Mouse (Mus musculus) CH12.LX (cell line): Measurements from ENCODE around the gene March10. TPM values are rescaled to one million over a fixed set of nuclear protein-coding genes. Genes with fewer than 3 reads are reported as not detected.
A peak's percentile ranks its signal among the peaks of the same experiment; 100 is the strongest.

Source experiments
- DNase-seq: peaks from one replicate; pipeline ENCODE4 v3.0.0-alpha.2; 2013; ENCODE audit errors: extremely low read depth
- H3K27ac ChIP-seq: 2 replicates; pipeline ENCODE4 v1.5.1; 2012; ENCODE audit warnings: low read depth, mild to moderate bottlenecking, control low read depth, moderate library complexity; ENCODE audit not compliant: insufficient read depth
- H3K27me3 ChIP-seq: replicated peaks from 2 replicates; pipeline ENCODE3; 2012; ENCODE audit warnings: inconsistent platforms
- H3K36me3 ChIP-seq, 2 experiments: replicated peaks in 1 of 2; 2 replicates each; pipeline versions ENCODE3 to v1.6.1; 2012; ENCODE audit warnings: inconsistent platforms in 1 of 2, low read length in 1 of 2, mild to moderate bottlenecking in 1 of 2, mixed read lengths in 1 of 2, moderate library complexity in 1 of 2; ENCODE audit not compliant: control insufficient read depth in 1 of 2, insufficient read depth in 1 of 2
- H3K4me1 ChIP-seq, 2 experiments: 2 replicates each; pipeline ENCODE4 v1.6.1; 2012; ENCODE audit warnings: inconsistent platforms in 1 of 2, moderate library complexity in 1 of 2; ENCODE audit not compliant: insufficient read depth in 2 of 2, control insufficient read depth in 1 of 2
- H3K4me2 ChIP-seq: 2 replicates; pipeline ENCODE4 v1.6.1; 2012; ENCODE audit warnings: low read depth, mild to moderate bottlenecking, control low read depth; ENCODE audit not compliant: poor library complexity, insufficient read depth, severe bottlenecking
- H3K4me3 ChIP-seq, 3 experiments: fragments of 150-350 bp in 1 of 3; sonication (generic) in 1 of 3; replicated peaks in 1 of 3; 2 replicates each; pipeline versions ENCODE3 to v1.5.1; 2011 to 2012; ENCODE audit warnings: low read depth in 2 of 3, low read length in 2 of 3, mild to moderate bottlenecking in 2 of 3, moderate library complexity in 2 of 3, control low read depth in 1 of 3, improper control_type of control experiment in 1 of 3, inconsistent platforms in 1 of 3, mixed read lengths in 1 of 3; ENCODE audit not compliant: poor library complexity in 1 of 3
- H3K79me2 ChIP-seq: replicated peaks from 2 replicates; pipeline ENCODE4 v1.6.1; 2012; ENCODE audit warnings: mild to moderate bottlenecking, moderate library complexity; ENCODE audit not compliant: control insufficient read depth, poor library complexity, insufficient read depth, severe bottlenecking; ENCODE audit errors: extremely low read depth
- H3K9ac ChIP-seq: 2 replicates; pipeline ENCODE4 v1.6.1; 2012; ENCODE audit warnings: low read depth, mild to moderate bottlenecking, control low read depth, moderate library complexity; ENCODE audit not compliant: insufficient read depth
- H3K9me3 ChIP-seq: replicated peaks from 2 replicates; pipeline ENCODE3; 2012; ENCODE audit warnings: low read length, inconsistent platforms, mixed read lengths
- BHLHE40 ChIP-seq: IDR thresholded peaks from 2 replicates; pipeline ENCODE4 v1.6.1; 2011; ENCODE audit warnings: mild to moderate bottlenecking, low read depth, low read length, improper control_type of control experiment
- CHD1 ChIP-seq: IDR thresholded peaks from 2 replicates; pipeline ENCODE4 v1.6.1; 2012; ENCODE audit warnings: low read depth, low read length, improper control_type of control experiment, inconsistent platforms
- ELF1 ChIP-seq: IDR thresholded peaks from 2 replicates; pipeline ENCODE4 v1.6.1; 2014; ENCODE audit warnings: low read depth, mild to moderate bottlenecking, inconsistent platforms, low read length, improper control_type of control experiment
- EP300 ChIP-seq: IDR thresholded peaks from 2 replicates; pipeline ENCODE4 v1.6.1; 2011; ENCODE audit warnings: low read length, improper control_type of control experiment
- IRF4 ChIP-seq: IDR thresholded peaks from 2 replicates; pipeline ENCODE4 v1.6.1; 2014; ENCODE audit warnings: low read depth, mild to moderate bottlenecking, inconsistent platforms, low read length, improper control_type of control experiment
- JUND ChIP-seq: conservative IDR thresholded peaks from 2 replicates; pipeline ENCODE4 v1.6.1; 2011; ENCODE audit warnings: low read depth, low read length, improper control_type of control experiment
- KAT2A ChIP-seq: IDR thresholded peaks from 2 replicates; pipeline ENCODE4 v1.6.1; 2012; ENCODE audit warnings: low read length, improper control_type of control experiment, inconsistent platforms; ENCODE audit not compliant: insufficient replicate concordance
- MAX ChIP-seq: IDR thresholded peaks from 2 replicates; pipeline ENCODE4 v1.6.1; 2011; ENCODE audit warnings: low read length, improper control_type of control experiment
- MAZ ChIP-seq: IDR thresholded peaks from 2 replicates; pipeline ENCODE4 v1.6.1; 2012; ENCODE audit warnings: low read depth, mild to moderate bottlenecking, inconsistent platforms, low read length, improper control_type of control experiment, moderate library complexity
- MXI1 ChIP-seq: IDR thresholded peaks from 2 replicates; pipeline ENCODE4 v1.6.1; 2011; ENCODE audit warnings: mild to moderate bottlenecking, low read depth, low read length, improper control_type of control experiment
- NELFE ChIP-seq: IDR thresholded peaks from 2 replicates; pipeline ENCODE4 v1.6.1; 2011; ENCODE audit warnings: low read depth, low read length, improper control_type of control experiment
- NRF1 ChIP-seq: IDR thresholded peaks from 2 replicates; pipeline ENCODE4 v1.6.1; 2014; ENCODE audit warnings: low read depth, mild to moderate bottlenecking, inconsistent platforms, low read length, improper control_type of control experiment, moderate library complexity
- PAX5 ChIP-seq: IDR thresholded peaks from 2 replicates; pipeline ENCODE4 v1.6.1; 2012; ENCODE audit warnings: low read length, inconsistent platforms, mixed read lengths
- POLR2AphosphoS2 ChIP-seq: IDR thresholded peaks from 2 replicates; pipeline ENCODE4 v1.6.1; 2011; ENCODE audit warnings: low read depth, low read length, improper control_type of control experiment
- RCOR1 ChIP-seq: conservative IDR thresholded peaks from 2 replicates; pipeline ENCODE4 v1.6.1; 2012; ENCODE audit warnings: low read depth, mild to moderate bottlenecking, inconsistent platforms, low read length, improper control_type of control experiment
- SMC3 ChIP-seq: IDR thresholded peaks from 2 replicates; pipeline ENCODE4 v1.6.1; 2011; ENCODE audit warnings: low read depth, low read length, improper control_type of control experiment
- TCF12 ChIP-seq: IDR thresholded peaks from 2 replicates; pipeline ENCODE4 v1.6.1; 2014; ENCODE audit warnings: low read depth, mild to moderate bottlenecking, inconsistent platforms, low read length, improper control_type of control experiment
- USF1 ChIP-seq: IDR thresholded peaks from 2 replicates; pipeline ENCODE4 v1.6.1; 2014; ENCODE audit warnings: low read depth, mild to moderate bottlenecking, inconsistent platforms, low read length, improper control_type of control experiment
- USF2 ChIP-seq: conservative IDR thresholded peaks from 2 replicates; pipeline ENCODE4 v1.6.1; 2011; ENCODE audit warnings: low read depth, low read length, improper control_type of control experiment
- ZKSCAN1 ChIP-seq: IDR thresholded peaks from 2 replicates; pipeline ENCODE4 v1.6.1; 2012; ENCODE audit warnings: low read depth, inconsistent platforms, low read length, improper control_type of control experiment, borderline replicate concordance
- ZMIZ1 ChIP-seq: IDR thresholded peaks from 2 replicates; pipeline ENCODE4 v1.6.1; 2012; ENCODE audit warnings: low read depth, mild to moderate bottlenecking, inconsistent platforms, low read length, improper control_type of control experiment
- ZNF384 ChIP-seq: IDR thresholded peaks from 2 replicates; pipeline ENCODE4 v1.6.1; 2012; ENCODE audit warnings: low read depth, low read length, improper control_type of control experiment, inconsistent platforms
- dilution Hi-C: fragments of 300-500 bp; cut with MboI; formaldehyde crosslinking; loops from 2 replicates; pipeline ENCODE4 v1.14.3; 2020; ENCODE audit warnings: low sequenced_read_pairs; ENCODE audit not compliant: extremely low pct_unique_long_range_greater_than_20kb, extremely low pct_ligation_motif_present
- in situ Hi-C: fragments of 300-500 bp; cut with MboI; formaldehyde crosslinking; loops from 3 replicates; pipeline ENCODE4 v1.14.3; 2019; ENCODE audit warnings: low sequenced_read_pairs, low pct_ligation_motif_present, low pct_unique_long_range_greater_than_20kb, mixed read lengths
- polyA plus RNA-seq: library from polyadenylated mRNA; unstranded; fragments of >175 nt; gene quantifications from 2 replicates; pipeline ENCODE4 v1.2.1, GENCODE M21; 2012; ENCODE audit warnings: low read depth; ENCODE audit not compliant: insufficient read length
- total RNA-seq, 2 experiments: library from RNA; depleted of rRNA; stranded (reverse); fragments of 300-350 nt in 1 of 2; fragments of >200 nt in 1 of 2; gene quantifications; 2 replicates each; pipeline ENCODE4 v1.2.3; 2012 to 2014

Gene March10
- total and polyA plus RNA-seq, 3 experiments: not detected

GRCm38 (mm10) chr11:105388636-105389035 is 67.9 kb downstream of the March10 start:
- Histone ChIP-seq H3K79me2 (no peaks in the 10 kb centered on the region), H3K9me3 (peaks cover 8% of the 10 kb centered on the region), H3K9ac (no peak overlapping the region), H3K4me3 (no peak overlapping the region), H3K27ac (no peak overlapping the region), H3K4me1 (peaks cover 0 to 4% of the 10 kb centered on the region in 2 experiments; a peak in 2 of 4 replicates), H3K36me3 (no peaks in the 10 kb centered on the region), H3K27me3 (no peaks in the 10 kb centered on the region), H3K4me2 (no peak overlapping the region)
- dilution Hi-C loops: no loop called here
- in situ Hi-C loops: no loop called here
- TF ChIP-seq USF2 (no peak), USF1 (no peak), SMC3 (no peak), JUND (no peak), MXI1 (no peak), ELF1 (no peak), BHLHE40 (no peak), ZNF384 (no peak), NRF1 (no peak), PAX5 (no peak), RCOR1 (no peak), ZMIZ1 (no peak), KAT2A (no peak), POLR2AphosphoS2 (no peak), ZKSCAN1 (no peak), MAZ (no peak), MAX (no peak)
- DNase-seq: no peak

DNA sequence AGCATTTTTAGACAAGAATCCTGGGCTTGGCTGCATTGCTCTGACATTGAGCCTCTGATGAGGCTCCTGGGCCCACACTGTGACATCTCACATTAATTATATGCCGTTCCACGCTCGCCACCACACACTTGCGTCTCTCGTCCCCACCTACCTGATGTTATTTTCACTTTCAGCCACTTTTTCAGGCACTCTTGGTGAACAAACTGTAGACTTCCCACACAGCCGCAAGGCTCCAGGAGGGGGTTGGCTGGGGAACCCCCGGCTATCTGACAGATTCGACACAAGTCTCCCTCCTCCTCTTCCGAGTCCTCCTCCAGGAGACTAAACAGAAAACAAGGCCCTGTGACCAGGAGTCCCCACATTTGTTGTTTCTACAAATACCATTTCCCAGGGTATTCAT is 71.3 kb downstream of the March10 start:
- H3K27me3 ChIP-seq: no peaks in the 10 kb centered on the region
- H3K9ac ChIP-seq: no peak overlapping the region
- in situ Hi-C loops: no loop called here
- peak; percentile 28 for DNase-seq
- no peaks in the 10 kb centered on the region for H3K36me3 ChIP-seq
- peaks cover 8% of the 10 kb centered on the region for H3K9me3 ChIP-seq
- H3K79me2 ChIP-seq: no peaks in the 10 kb centered on the region
- peaks cover 0 to 9% of the 10 kb centered on the region in 2 experiments; a peak in 2 of 4 replicates for H3K4me1 ChIP-seq
- dilution Hi-C loops: no loop called here
- no peak overlapping the region for H3K4me3 ChIP-seq
- no peak for TF ChIP-seq CHD1
- TF ChIP-seq KAT2A: no peak
- TF ChIP-seq IRF4: peak; percentile 43; the same call in 1 of the 2 replicates
- TF ChIP-seq TCF12: 0 out of 2 replicates have a peak, but pooled peaks have one; percentile 30
- no peak for TF ChIP-seq NELFE
- TF ChIP-seq BHLHE40: peak; percentile 46
- 0 out of 2 replicates have a peak, but pooled peaks have one; percentile 19 for TF ChIP-seq EP300
- no peak for TF ChIP-seq POLR2AphosphoS2
- no peak overlapping the region for H3K27ac ChIP-seq
- no peak overlapping the region for H3K4me2 ChIP-seq
